ENCODE assay signal across 8 mouse cellular contexts in genomic region chr14:103011782-103012181, GRCm38 (mm10). TPM values are rescaled to one million over a fixed set of nuclear protein-coding genes. Genes with fewer than 3 reads are reported as not detected.
DNase-seq lines count a peak whose midpoint lies in the region; ATAC-seq and TF ChIP-seq lines count a peak whose summit lies in the region.
"Had no signal": no experiment of that assay in that cellular context is flagged by ENCODE, and none has a peak within 500 bp of the region (broad histone marks: within the 10 kb centered on the region; RNA-seq: fewer than 3 reads in every experiment).

No protein-coding gene starts in this region.

- no peak overlapping the region for H3K27ac ChIP-seq in intestine, postnatal 0 days (ENCODE audit: low read depth, low read length)
- H3K27ac ChIP-seq in intestine, embryonic 16.5 days (ENCODE audit: low read length): no peak overlapping the region
- no peak overlapping the region for H3K27ac ChIP-seq in CH12.LX (ENCODE audit: insufficient read depth, low read depth)
- H3K27ac ChIP-seq in left cerebral cortex, adult 2 months: no peak overlapping the region
- no peak overlapping the region for H3K27ac ChIP-seq in small intestine, adult 2 months (ENCODE audit: insufficient read depth, low read depth, low read length)

- H3K27me3 ChIP-seq in intestine, postnatal 0 days (replicated peaks; ENCODE audit: control insufficient read depth, insufficient read depth, low read length): no peaks in the 10 kb centered on the region
- no peaks in the 10 kb centered on the region for H3K27me3 ChIP-seq in intestine, embryonic 16.5 days (replicated peaks; ENCODE audit: control insufficient read depth, insufficient read depth, low read length)
- no peaks in the 10 kb centered on the region for H3K27me3 ChIP-seq in CH12.LX (replicated peaks)
- no peaks in the 10 kb centered on the region for H3K27me3 ChIP-seq in small intestine, adult 2 months (ENCODE audit: control insufficient read depth, insufficient read depth, low read length)

- peak; percentile 96 for TF ChIP-seq RAD21 in CH12.LX (IDR thresholded peaks at IDR 0.05; ENCODE audit: low read depth, low read length)

- dilution Hi-C loops in CH12.LX (cut with MboI; ENCODE audit: extremely low pct_ligation_motif_present, extremely low pct_unique_long_range_greater_than_20kb, low sequenced_read_pairs): no loop called here

- H3K4me1 ChIP-seq in intestine, postnatal 0 days (replicated peaks; ENCODE audit: control insufficient read depth, insufficient read depth, low read length): no peaks in the 10 kb centered on the region
- 0 out of 2 replicates have a peak, but pooled peaks cover 2% of the 10 kb centered on the region for H3K4me1 ChIP-seq in intestine, embryonic 16.5 days (ENCODE audit: control insufficient read depth, insufficient read depth, low read length)
- peaks cover 18 to 42% of the 10 kb centered on the region in 2 experiments for H3K4me1 ChIP-seq in CH12.LX (ENCODE audit: control insufficient read depth in 1 of 2, insufficient read depth in 2 of 2)
- no peaks in the 10 kb centered on the region for H3K4me1 ChIP-seq in small intestine, adult 2 months (ENCODE audit: control insufficient read depth, insufficient read depth, insufficient read length, low read length)

- intact Hi-C loops in left cerebral cortex, adult 2 months (cut with DNase I): loop anchor here (1.0 to 2.0 kb wide), 2 partner anchors 40 to 525 kb away; no protein-coding TSS in a partner anchor

- H3K4me3 ChIP-seq in intestine, postnatal 0 days (ENCODE audit: low read depth, low read length): no peak overlapping the region
- H3K4me3 ChIP-seq in intestine, embryonic 16.5 days (ENCODE audit: low read length): no peak overlapping the region
- peak overlapping the region in 1 of 3 experiments; percentile 7 for H3K4me3 ChIP-seq in CH12.LX (replicated peaks in 1 of 3; ENCODE audit: low read depth in 2 of 3, low read length in 2 of 3, poor library complexity in 1 of 3)
- no peak overlapping the region; the same call in 1 of the 2 replicates for H3K4me3 ChIP-seq in left cerebral cortex, adult 2 months
- no peak overlapping the region for H3K4me3 ChIP-seq in small intestine, adult 2 months (ENCODE audit: low read depth, low read length)

- no peak for TF ChIP-seq POLR2A in CH12.LX (IDR thresholded peaks at IDR 0.05; ENCODE audit: low read depth, low read length)
- TF ChIP-seq POLR2A in small intestine, adult 2 months (IDR thresholded peaks at IDR 0.05; ENCODE audit: low read depth, low read length): no peak

- H3K9ac ChIP-seq in intestine, postnatal 0 days (ENCODE audit: low read depth, low read length): no peak overlapping the region
- no peak overlapping the region for H3K9ac ChIP-seq in intestine, embryonic 16.5 days (ENCODE audit: low read depth, low read length)
- H3K9ac ChIP-seq in CH12.LX (ENCODE audit: insufficient read depth, low read depth): peak overlapping the region; percentile 55; the same call in 1 of the 2 replicates

- H3K9me3 ChIP-seq in intestine, postnatal 0 days (ENCODE audit: control insufficient read depth): no peaks in the 10 kb centered on the region
- H3K9me3 ChIP-seq in intestine, embryonic 16.5 days (ENCODE audit: control insufficient read depth, low read length): no peaks in the 10 kb centered on the region
- no peaks in the 10 kb centered on the region for H3K9me3 ChIP-seq in CH12.LX (replicated peaks; ENCODE audit: low read length)

- no peak for ATAC-seq in intestine, postnatal 0 days
- ATAC-seq in intestine, embryonic 16.5 days: no peak
- ATAC-seq in common myeloid progenitor, adult 5-6 weeks (replicated peaks; ENCODE audit: low read depth, poor library complexity, severe bottlenecking): peak; percentile 61

- H3K36me3 ChIP-seq in intestine, postnatal 0 days (ENCODE audit: control insufficient read depth, insufficient read depth): no peaks in the 10 kb centered on the region
- H3K36me3 ChIP-seq in intestine, embryonic 16.5 days (ENCODE audit: control insufficient read depth, insufficient read depth, low read length): no peaks in the 10 kb centered on the region
- H3K36me3 ChIP-seq in CH12.LX (replicated peaks in 1 of 2; ENCODE audit: control insufficient read depth in 1 of 2, insufficient read depth in 1 of 2, low read length in 1 of 2): peaks cover 0 to 12% of the 10 kb centered on the region in 2 experiments
- no peaks in the 10 kb centered on the region for H3K36me3 ChIP-seq in small intestine, adult 2 months (ENCODE audit: control insufficient read depth, insufficient read depth, low read length)

- no peaks in the 10 kb centered on the region for H3K79me2 ChIP-seq in CH12.LX (replicated peaks; ENCODE audit: control insufficient read depth, extremely low read depth, insufficient read depth, poor library complexity, severe bottlenecking)

- peak; percentile 72 for TF ChIP-seq CTCF in intestine, postnatal 0 days (IDR thresholded peaks at IDR 0.05; ENCODE audit: low read depth)
- peak; percentile 89 to 98 for TF ChIP-seq CTCF in CH12.LX (conservative IDR thresholded peaks at IDR 0.05 in 1 of 2, IDR thresholded peaks at IDR 0.05 in 1 of 2; ENCODE audit: low read depth in 2 of 2, low read length in 2 of 2)
- TF ChIP-seq CTCF in left cerebral cortex, adult 2 months (IDR thresholded peaks at IDR 0.05): peak; percentile 74
- TF ChIP-seq CTCF in small intestine, adult 2 months (IDR thresholded peaks at IDR 0.05; ENCODE audit: extremely low read depth, insufficient read length, insufficient replicate concordance, low read depth, low read length): peak; percentile 65; the same call in 1 of the 2 replicates

- in situ Hi-C loops in CH12.LX (cut with MboI; ENCODE audit: low pct_ligation_motif_present, low pct_unique_long_range_greater_than_20kb, low sequenced_read_pairs): loop anchor here (5.0 kb wide), 1 partner anchor 41 kb away; no protein-coding TSS in a partner anchor

- DNase-seq in 416B (ENCODE audit: low read depth): peak; percentile 81
- peak; percentile 86 for DNase-seq in CH12.LX (ENCODE audit: extremely low read depth)
- peak; percentile 19 to 29 for DNase-seq in left cerebral cortex, adult 2 months (ENCODE audit: extremely low spot score in 1 of 2, low spot score in 2 of 2)

- no peak overlapping the region for H3K4me2 ChIP-seq in intestine, postnatal 0 days (replicated peaks; ENCODE audit: low read depth)
- H3K4me2 ChIP-seq in intestine, embryonic 16.5 days (ENCODE audit: low read depth, low read length): no peak overlapping the region
- H3K4me2 ChIP-seq in CH12.LX (ENCODE audit: insufficient read depth, low read depth, poor library complexity, severe bottlenecking): peak overlapping the region; percentile 93; the same call in 1 of the 2 replicates

- 30% methylated on average over 5 of the region's 5 CpGs for WGBS in intestine, postnatal 0 days
- 35% methylated on average over 5 of the region's 5 CpGs for WGBS in intestine, embryonic 16.5 days
- 25% methylated on average over 5 of the region's 5 CpGs for WGBS in small intestine, adult 2 months

- no peak for TF ChIP-seq EP300 in CH12.LX (IDR thresholded peaks at IDR 0.05; ENCODE audit: low read length)

TF ChIP-seq in CH12.LX, 34 proteins besides CTCF, POLR2A, EP300 and RAD21 (continues in another document):
- TF ChIP-seq CHD2 (IDR thresholded peaks at IDR 0.05; ENCODE audit: low read length) (no peak), JUND (conservative IDR thresholded peaks at IDR 0.05; ENCODE audit: low read depth, low read length) (0 out of 2 replicates have a peak, but pooled peaks have one; percentile 27), ZNF384 (IDR thresholded peaks at IDR 0.05; ENCODE audit: low read depth, low read length) (0 out of 2 replicates have a peak, but pooled peaks have one; percentile 8), NELFE (IDR thresholded peaks at IDR 0.05; ENCODE audit: low read depth, low read length) (peak; percentile 44; the same call in 1 of the 2 replicates), BHLHE40 (IDR thresholded peaks at IDR 0.05; ENCODE audit: low read depth, low read length) (no peak), MYC (IDR thresholded peaks at IDR 0.05; ENCODE audit: low read depth, low read length) (peak; percentile 88), ETS1 (conservative IDR thresholded peaks at IDR 0.05; ENCODE audit: low read depth, low read length) (no peak), CHD1 (IDR thresholded peaks at IDR 0.05; ENCODE audit: low read depth, low read length) (no peak), E2F4 (IDR thresholded peaks at IDR 0.05; ENCODE audit: insufficient replicate concordance, low read depth, low read length) (no peak), KAT2A (IDR thresholded peaks at IDR 0.05; ENCODE audit: insufficient replicate concordance, low read length) (no peak), SMC3 (IDR thresholded peaks at IDR 0.05; ENCODE audit: low read depth, low read length) (peak; percentile 90), IRF4 (IDR thresholded peaks at IDR 0.05; ENCODE audit: low read depth, low read length) (peak; percentile 35; the same call in 1 of the 2 replicates)

RNA-seq across cellular contexts. Expression of gene Kctd12, which starts 29.3 kb away (rescaled TPM):
- 6.4 and 7.0 TPM in 2 replicates for polyA plus RNA-seq in intestine, postnatal 0 days (2015; fragmentation: Nextera tagmentation; extraction: Ambion mirVana)
- polyA plus RNA-seq in intestine, embryonic 16.5 days (2015; fragmentation: Nextera tagmentation; extraction: Ambion mirVana): 8.9 and 9.5 TPM in 2 replicates
- total RNA-seq in CH12.LX (2012; rRNA removed) (29.8 and 35.4 TPM in 2 replicates), CH12.LX (2014; rRNA removed) (21.8 and 23.5 TPM in 2 replicates)
- polyA plus RNA-seq in CH12.LX (2012; ENCODE audit: insufficient read length, low read depth): 17.5 and 21.4 TPM in 2 replicates
- total RNA-seq in common myeloid progenitor, adult 5-6 weeks (2017): 62.2 and 67.0 TPM in 2 replicates
- total RNA-seq in left cerebral cortex, adult 2 months (2021): 10 to 100 TPM; 44.8 to 54.3 TPM
- 10.7 and 25.5 TPM in 2 replicates for polyA plus RNA-seq in small intestine, adult 2 months (2012; rRNA removed)

RNA-seq across cellular contexts. Expression of gene Acod1, which starts 35.0 kb away (rescaled TPM):
- not detected in 2 replicates for polyA plus RNA-seq in intestine, postnatal 0 days (2015; fragmentation: Nextera tagmentation; extraction: Ambion mirVana)
- 0.05 TPM in 1 of 2 replicates, not detected in the other for polyA plus RNA-seq in intestine, embryonic 16.5 days (2015; fragmentation: Nextera tagmentation; extraction: Ambion mirVana)
- total RNA-seq in CH12.LX (2012; rRNA removed) (0.88 and 1.6 TPM in 2 replicates), CH12.LX (2014; rRNA removed) (0.16 and 0.24 TPM in 2 replicates)
- 0.09 TPM in 1 of 2 replicates, not detected in the other for polyA plus RNA-seq in CH12.LX (2012; ENCODE audit: insufficient read length, low read depth)
- 0.05 TPM in 1 of 2 replicates, not detected in the other for total RNA-seq in common myeloid progenitor, adult 5-6 weeks (2017)
- total RNA-seq in left cerebral cortex, adult 2 months (2021): not detected
- 0.22 and 0.74 TPM in 2 replicates for polyA plus RNA-seq in small intestine, adult 2 months (2012; rRNA removed)
- polyA plus RNA-seq: lung, embryonic 16.5 days had no signal

RNA-seq across cellular contexts. Expression of gene Cln5, which starts 58.2 kb away (rescaled TPM):
- polyA plus RNA-seq in intestine, postnatal 0 days (2015; fragmentation: Nextera tagmentation; extraction: Ambion mirVana): 15.7 and 17.1 TPM in 2 replicates
- polyA plus RNA-seq in intestine, embryonic 16.5 days (2015; fragmentation: Nextera tagmentation; extraction: Ambion mirVana): 27.2 and 28.3 TPM in 2 replicates
- total RNA-seq in CH12.LX (2012; rRNA removed) (27.0 and 29.2 TPM in 2 replicates), CH12.LX (2014; rRNA removed) (51.5 and 62.0 TPM in 2 replicates)
- 33.5 and 34.7 TPM in 2 replicates for polyA plus RNA-seq in CH12.LX (2012; ENCODE audit: insufficient read length, low read depth)
- total RNA-seq in common myeloid progenitor, adult 5-6 weeks (2017): 23.6 and 34.8 TPM in 2 replicates
- total RNA-seq in left cerebral cortex, adult 2 months (2021): 10 to 100 TPM in 1 of 2 experiments, 1 to 10 TPM in 1; 7.7 to 11.6 TPM
- polyA plus RNA-seq in small intestine, adult 2 months (2012; rRNA removed): 7.2 and 15.9 TPM in 2 replicates

Comparison
In these comparisons a context has a peak if more than half of its experiments do, and no peak if none do; other contexts are left out.
1. DNase-seq: peak in every context shown above with its lines; median percentile 86 in CH12.LX; 81 in 416B; 24 in left cerebral cortex, adult 2 months.